Mouse (Mus musculus) telencephalon, adult 2 months (tissue): ENCODE results near the gene Ncln.
"Not testable (repeated sequence)": the region's sequence is repeated elsewhere in the genome, so short reads cannot be mapped to it uniquely, and the experiment has no call there.

Experiments used
- DNase-seq: peaks from one replicate; pipeline ENCODE4 v3.0.0-alpha.2; 2011; ENCODE audit warnings: low read depth, low spot score

Ncln gene

GRCm38 (mm10) chr10:81462917-81463316 is 33.3 kb downstream of the Ncln start:
- DNase-seq, result no peak

GRCm38 (mm10) chr10:81462415-81462804 is 33.8 kb downstream of the Ncln start:
- DNase-seq, result no peak

GRCm38 (mm10) chr10:81461673-81462414 is 34.3 kb downstream of the Ncln start:
- DNase-seq, result no peak

- no peak for DNase-seq
Measured at GRCm38 (mm10) chr10:81460951-81461350, 35.2 kb downstream of the Ncln start.

- no peak for DNase-seq
Measured at GRCm38 (mm10) chr10:81460471-81460870, 35.7 kb downstream of the Ncln start.

- no peak for DNase-seq
Measured at GRCm38 (mm10) chr10:81459399-81459798, 36.8 kb downstream of the Ncln start.

- DNase-seq, result no peak
Measured at GRCm38 (mm10) chr10:81458267-81458666, 37.9 kb downstream of the Ncln start.

GRCm38 (mm10) chr10:81457624-81458023 is 38.6 kb downstream of the Ncln start:
- no peak for DNase-seq

- DNase-seq, result no peak
Measured at GRCm38 (mm10) chr10:81456983-81457563, 39.1 kb downstream of the Ncln start.

- DNase-seq, result no peak
Measured at GRCm38 (mm10) chr10:81455181-81455895, 40.9 kb downstream of the Ncln start, which contains the start of gene Nfic. TSS of gene Nfic (minus strand) at chr10:81455635.

GRCm38 (mm10) chr10:81454106-81454505 is 42.1 kb downstream of the Ncln start:
- DNase-seq, result no peak

- DNase-seq, result no peak
Measured at GRCm38 (mm10) chr10:81452947-81453288, 43.3 kb downstream of the Ncln start.

GRCm38 (mm10) chr10:81452237-81452946 is 43.8 kb downstream of the Ncln start:
- DNase-seq, result no peak

GRCm38 (mm10) chr10:81451365-81451745 is 44.8 kb downstream of the Ncln start:
- DNase-seq, result no peak

GRCm38 (mm10) chr10:81450641-81451364 is 45.4 kb downstream of the Ncln start:
- no peak for DNase-seq

GRCm38 (mm10) chr10:81450140-81450539 is 46.1 kb downstream of the Ncln start:
- no peak for DNase-seq

- DNase-seq, result not testable (repeated sequence)
Measured at GRCm38 (mm10) chr10:81445516-81445915, 50.7 kb downstream of the Ncln start.

GRCm38 (mm10) chr10:81441019-81441418 is 55.2 kb downstream of the Ncln start:
- no peak for DNase-seq
